Mouse (Mus musculus) midbrain, embryonic 14.5 days (tissue): ENCODE measurements at regions not wholly inside any gene's neighbourhood (a gene's known extent, or its start where the extent isn't known, plus 50 kb on each side); places are given as distances from the start of the nearest gene placed in this dataset.

Source experiments
- ATAC-seq: fragments of 200-750 bp; cut with Nextera tagmentation; 2 replicates; pipeline ENCODE4 v1.8.0; 2017; ENCODE audit warnings: moderate number of reproducible peaks, moderate library complexity; ENCODE audit not compliant: low FRiP score, low TSS enrichment
- DNase-seq: peaks from one replicate; pipeline ENCODE4 v3.0.0-alpha.2; 2015
- H3K27ac ChIP-seq: fragments of 300-500 bp; sonication (generic); replicated peaks from 2 replicates; pipeline ENCODE4 v1.5.1; 2014; ENCODE audit warnings: mild to moderate bottlenecking, low read depth, low read length, moderate library complexity
- H3K27me3 ChIP-seq: fragments of 300-500 bp; sonication (generic); 2 replicates; pipeline ENCODE4 v1.6.1; 2014; ENCODE audit warnings: low read length, control low read depth, mixed read lengths; ENCODE audit not compliant: control insufficient read depth, insufficient read depth
- H3K36me3 ChIP-seq: fragments of 300-500 bp; sonication (generic); 2 replicates; pipeline ENCODE4 v1.6.1; 2014; ENCODE audit warnings: low read length, control low read depth; ENCODE audit not compliant: control insufficient read depth, insufficient read depth
- H3K4me1 ChIP-seq: fragments of 300-500 bp; sonication (generic); 2 replicates; pipeline ENCODE4 v1.6.1; 2014; ENCODE audit warnings: mild to moderate bottlenecking, antibody characterized with exemption, low read length, control low read depth; ENCODE audit not compliant: control insufficient read depth, insufficient read depth
- H3K4me2 ChIP-seq: fragments of 300-500 bp; sonication (generic); 2 replicates; pipeline ENCODE4 v1.6.1; 2014; ENCODE audit warnings: mild to moderate bottlenecking, low read length, moderate library complexity
- H3K4me3 ChIP-seq: fragments of 300-500 bp; sonication (generic); replicated peaks from 2 replicates; pipeline ENCODE4 v1.5.1; 2014; ENCODE audit warnings: low read depth, low read length
- H3K9ac ChIP-seq: fragments of 300-500 bp; sonication (generic); replicated peaks from 2 replicates; pipeline ENCODE4 v1.6.1; 2014; ENCODE audit warnings: mild to moderate bottlenecking, low read length, moderate library complexity
- H3K9me3 ChIP-seq: fragments of 300-500 bp; sonication (generic); 2 replicates; pipeline ENCODE4 v1.6.1; 2016; ENCODE audit warnings: low read length, control low read depth, mixed read lengths; ENCODE audit not compliant: control insufficient read depth
- WGBS: fragments of 180-500 bp; shearing (Covaris S2); extraction: QIAGEN DNeasy Blood & Tissue Kit; methylation state at CpG from one replicate; pipeline ENCODE4 v1.1.7; 2014; 5-methylcytosine and 5-hydroxymethylcytosine counted together

- H3K9me3 ChIP-seq: no peaks in the 10 kb centered on the region
- H3K4me2 ChIP-seq: no peak overlapping the region
- H3K27me3 ChIP-seq: no peaks in the 10 kb centered on the region
- DNase-seq: no peak
- H3K36me3 ChIP-seq: no peaks in the 10 kb centered on the region
- no peak overlapping the region for H3K27ac ChIP-seq
- H3K4me3 ChIP-seq: no peak overlapping the region
- ATAC-seq: no peak
- 95% methylated on average over 4 of the region's 4 CpGs for WGBS
- no peak overlapping the region for H3K9ac ChIP-seq
- no peaks in the 10 kb centered on the region for H3K4me1 ChIP-seq
Observed at GRCm38 (mm10) chr3:151210978-151211377, 226.7 kb upstream of the Adgrl4 start.

GRCm38 (mm10) chr3:151216764-151217502, 220.8 kb upstream of the Adgrl4 start:
- Histone ChIP-seq H3K9me3 (no peaks in the 10 kb centered on the region), H3K36me3 (no peaks in the 10 kb centered on the region), H3K27me3 (no peaks in the 10 kb centered on the region), H3K27ac (no peak overlapping the region), H3K4me1 (no peaks in the 10 kb centered on the region), H3K4me2 (no peak overlapping the region), H3K9ac (no peak overlapping the region), H3K4me3 (no peak overlapping the region)
- ATAC-seq: no peak
- WGBS: 64% methylated on average over 3 of the region's 3 CpGs
- no peak for DNase-seq

DNA sequence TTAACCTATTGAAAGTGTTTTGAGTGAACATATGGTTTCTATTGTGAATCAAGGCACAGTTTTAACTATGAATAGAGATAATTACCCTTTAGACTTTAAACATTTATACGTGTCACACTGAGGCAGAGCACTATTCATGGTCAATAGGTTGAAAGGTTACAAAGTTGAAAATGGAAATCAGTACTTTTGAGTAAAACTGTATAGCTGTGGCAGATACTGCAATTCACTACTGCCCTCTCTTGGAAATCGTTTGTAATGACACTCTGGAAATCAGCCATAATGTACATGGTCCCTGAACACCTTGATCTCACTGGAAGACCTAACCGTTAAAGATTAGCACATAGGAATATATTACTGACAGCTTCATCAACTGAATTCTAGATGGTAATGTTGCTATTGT, 215.3 kb upstream of the Adgrl4 start:
- H3K9ac ChIP-seq: no peak overlapping the region
- 9% methylated on average over 3 of the region's 3 CpGs for WGBS
- ATAC-seq (peak; percentile 43; the same call in 1 of the 2 replicates), DNase-seq (peak; percentile 84)
- H3K9me3 ChIP-seq: no peaks in the 10 kb centered on the region
- no peak overlapping the region for H3K4me2 ChIP-seq
- no peak overlapping the region for H3K27ac ChIP-seq
- H3K27me3 ChIP-seq: no peaks in the 10 kb centered on the region
- no peaks in the 10 kb centered on the region for H3K4me1 ChIP-seq
- no peak overlapping the region for H3K4me3 ChIP-seq
- no peaks in the 10 kb centered on the region for H3K36me3 ChIP-seq

- Histone ChIP-seq H3K36me3 (no peaks in the 10 kb centered on the region), H3K4me2 (no peak overlapping the region), H3K9me3 (no peaks in the 10 kb centered on the region), H3K27me3 (no peaks in the 10 kb centered on the region), H3K27ac (no peak overlapping the region), H3K4me3 (no peak overlapping the region), H3K9ac (no peak overlapping the region), H3K4me1 (no peaks in the 10 kb centered on the region)
- WGBS: 89% methylated on average over 2 of the region's 2 CpGs
- ATAC-seq (no peak), DNase-seq (no peak)
Observed at GRCm38 (mm10) chr3:151252458-151252857, 185.2 kb upstream of the Adgrl4 start.

DNA sequence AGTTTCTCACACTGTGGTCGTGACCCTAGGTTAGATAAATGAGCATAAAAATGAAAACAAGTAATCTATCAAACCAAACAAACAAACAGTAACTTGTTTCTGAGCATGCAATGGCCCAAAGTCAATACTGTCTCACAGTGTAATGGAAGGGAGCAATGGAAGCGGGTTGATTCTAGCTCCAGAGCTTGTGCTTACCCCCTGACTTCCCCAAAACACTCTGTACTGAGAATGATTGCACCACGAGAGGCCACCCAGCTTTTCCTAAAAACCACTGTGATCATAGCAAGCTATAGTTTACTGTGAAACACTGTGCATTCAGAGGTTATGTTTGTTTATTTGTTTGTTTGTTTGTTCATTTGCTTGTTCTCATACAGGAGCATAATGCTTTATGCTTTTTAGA, 174.9 kb upstream of the Adgrl4 start:
- ATAC-seq (no peak), DNase-seq (no peak)
- H3K9me3 ChIP-seq: no peaks in the 10 kb centered on the region
- H3K4me1 ChIP-seq: no peaks in the 10 kb centered on the region
- H3K4me3 ChIP-seq: no peak overlapping the region
- no peak overlapping the region for H3K27ac ChIP-seq
- 83% methylated on average over 3 of the region's 3 CpGs for WGBS
- H3K27me3 ChIP-seq: no peaks in the 10 kb centered on the region
- no peak overlapping the region for H3K4me2 ChIP-seq
- H3K9ac ChIP-seq: no peak overlapping the region
- H3K36me3 ChIP-seq: no peaks in the 10 kb centered on the region

DNA sequence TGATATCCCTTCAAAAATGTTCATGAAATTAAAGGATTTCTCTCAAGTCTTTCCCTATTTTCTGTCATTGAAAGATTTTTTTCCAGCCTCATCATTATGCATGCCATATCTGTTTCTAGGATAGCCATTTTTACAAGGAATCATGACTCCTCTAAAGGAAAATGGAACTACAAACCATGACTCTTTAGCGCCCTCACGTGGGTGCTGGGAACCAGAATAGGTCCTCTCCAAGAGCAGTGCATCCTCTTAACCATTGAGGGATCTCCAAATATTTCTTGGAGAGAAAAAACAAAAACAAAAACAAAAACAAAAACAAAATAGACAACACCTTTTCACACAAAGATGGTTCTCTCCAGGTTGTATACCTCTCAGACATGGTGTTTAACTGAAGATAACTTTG, 172.0 kb upstream of the Adgrl4 start:
- no peaks in the 10 kb centered on the region for H3K27me3 ChIP-seq
- no peaks in the 10 kb centered on the region for H3K36me3 ChIP-seq
- H3K27ac ChIP-seq: no peak overlapping the region
- no peak overlapping the region for H3K9ac ChIP-seq
- H3K4me2 ChIP-seq: no peak overlapping the region
- ATAC-seq (no peak), DNase-seq (no peak)
- no peaks in the 10 kb centered on the region for H3K4me1 ChIP-seq
- H3K9me3 ChIP-seq: no peaks in the 10 kb centered on the region
- no peak overlapping the region for H3K4me3 ChIP-seq
- WGBS: 23% methylated on average over 2 of the region's 2 CpGs

DNA sequence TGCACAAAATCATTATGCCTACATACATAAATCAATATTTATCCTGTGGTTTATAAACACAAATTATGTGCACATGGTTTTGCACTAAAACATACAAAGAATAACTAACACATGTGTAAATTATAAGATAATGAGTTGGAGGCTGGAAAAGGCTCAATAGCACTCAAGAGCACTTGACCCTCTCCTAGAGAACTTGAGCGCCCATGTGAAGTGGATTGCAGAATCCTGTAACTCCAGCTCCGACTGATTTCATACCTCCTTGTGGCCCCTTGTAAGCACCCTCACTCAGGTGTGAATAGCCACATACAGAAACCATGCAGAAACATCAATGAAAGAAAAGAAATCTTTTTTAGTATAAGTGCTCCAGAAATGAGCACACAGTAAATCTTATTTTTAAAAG, 168.2 kb upstream of the Adgrl4 start:
- DNase-seq: no peak
- Histone ChIP-seq H3K27ac (no peak overlapping the region), H3K36me3 (no peaks in the 10 kb centered on the region), H3K4me2 (no peak overlapping the region), H3K9me3 (no peaks in the 10 kb centered on the region), H3K27me3 (no peaks in the 10 kb centered on the region), H3K9ac (no peak overlapping the region), H3K4me3 (no peak overlapping the region), H3K4me1 (no peaks in the 10 kb centered on the region)
- WGBS: 89% methylated on average over 2 of the region's 2 CpGs
- no peak for ATAC-seq

DNA sequence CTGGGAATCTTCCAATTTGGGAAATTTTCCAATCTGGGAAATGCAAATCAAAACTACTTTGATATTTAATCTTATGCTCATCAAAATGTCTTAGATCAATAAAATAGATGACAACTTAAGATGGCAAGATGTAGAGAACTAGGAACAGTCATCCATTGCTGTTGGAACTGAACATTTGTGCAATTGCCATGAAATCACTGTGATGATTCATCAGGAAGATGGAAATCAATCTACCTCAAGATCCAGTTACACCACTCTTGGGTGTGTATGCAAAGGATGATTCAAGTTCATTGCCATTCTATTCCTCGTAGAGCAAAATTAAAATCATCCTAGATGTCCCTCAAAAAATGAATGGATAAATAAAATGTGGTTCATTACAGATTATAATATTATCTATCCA, 153.9 kb upstream of the Adgrl4 start:
- Histone ChIP-seq H3K9me3 (no peaks in the 10 kb centered on the region), H3K4me2 (no peak overlapping the region), H3K27ac (no peak overlapping the region), H3K9ac (no peak overlapping the region), H3K27me3 (no peaks in the 10 kb centered on the region), H3K36me3 (no peaks in the 10 kb centered on the region), H3K4me1 (no peaks in the 10 kb centered on the region), H3K4me3 (no peak overlapping the region)
- WGBS: 90% methylated on average over 1 of the region's 1 CpGs
- no peak for DNase-seq
- ATAC-seq: no peak

DNA sequence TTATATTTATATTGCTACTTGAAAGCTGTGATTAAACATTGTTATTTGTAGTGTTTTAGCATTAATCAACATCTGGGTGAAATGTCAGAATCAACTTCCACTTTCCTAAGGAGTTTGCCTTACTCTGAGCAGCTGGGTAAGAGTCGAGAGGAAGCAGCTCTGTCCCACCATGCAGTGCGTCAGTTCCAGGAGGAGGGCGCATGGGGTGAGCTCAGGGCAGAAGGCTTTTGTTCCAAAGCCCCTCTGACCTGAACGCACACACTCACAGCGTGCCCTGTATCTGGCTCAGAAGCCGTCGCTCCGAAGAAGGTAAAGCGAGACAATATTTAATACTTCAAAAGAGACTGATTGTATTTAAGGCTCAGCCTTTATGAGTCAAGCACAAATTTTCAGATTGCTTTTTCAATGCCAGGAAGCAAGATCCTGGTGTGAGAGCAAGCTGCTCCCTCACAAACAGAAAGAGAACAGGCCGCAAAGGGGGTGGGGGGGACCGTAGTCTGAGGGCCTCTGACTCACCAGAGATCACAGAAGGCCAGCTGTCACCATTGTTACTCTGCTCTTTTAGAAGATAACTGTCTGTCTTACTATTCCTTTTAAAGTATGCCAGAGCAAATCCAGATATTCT, 143.6 kb upstream of the Adgrl4 start:
- H3K4me2 ChIP-seq: no peak overlapping the region
- 12% methylated on average over 11 of the region's 11 CpGs for WGBS
- ATAC-seq: peak; percentile 78; the same call in 1 of the 2 replicates

More for the DNA sequence above, 143.6 kb upstream of the Adgrl4 start:
- Histone ChIP-seq H3K4me1 (peaks cover 12% of the 10 kb centered on the region; the same call in 1 of the 2 replicates), H3K27ac (no peak overlapping the region; the same call in 1 of the 2 replicates), H3K9ac (no peak overlapping the region), H3K4me3 (no peak overlapping the region), H3K36me3 (no peaks in the 10 kb centered on the region), H3K27me3 (no peaks in the 10 kb centered on the region), H3K9me3 (no peaks in the 10 kb centered on the region)
- peak; percentile 39 for DNase-seq
